Mouse (Mus musculus) sigmoid colon, adult 10 weeks (tissue): ENCODE results near the gene Cacna1a. TPM values are rescaled to one million over a fixed set of nuclear protein-coding genes. Genes with fewer than 3 reads are reported as not detected.

Source experiments
- polyA plus RNA-seq: library from polyadenylated mRNA; stranded (reverse); fragments of 350-450 nt; fragmentation: Illumina TruSeq; extraction: RNeasy Lipid Tissue Mini Kit (QIAGEN cat#74804); gene quantifications from one replicate; pipeline ENCODE4 v1.2.3, GENCODE M21; 2014; ENCODE audit warnings: low read depth, low replicate concordance

Gene Cacna1a
- polyA plus RNA-seq, result 1.7 TPM

DNA sequence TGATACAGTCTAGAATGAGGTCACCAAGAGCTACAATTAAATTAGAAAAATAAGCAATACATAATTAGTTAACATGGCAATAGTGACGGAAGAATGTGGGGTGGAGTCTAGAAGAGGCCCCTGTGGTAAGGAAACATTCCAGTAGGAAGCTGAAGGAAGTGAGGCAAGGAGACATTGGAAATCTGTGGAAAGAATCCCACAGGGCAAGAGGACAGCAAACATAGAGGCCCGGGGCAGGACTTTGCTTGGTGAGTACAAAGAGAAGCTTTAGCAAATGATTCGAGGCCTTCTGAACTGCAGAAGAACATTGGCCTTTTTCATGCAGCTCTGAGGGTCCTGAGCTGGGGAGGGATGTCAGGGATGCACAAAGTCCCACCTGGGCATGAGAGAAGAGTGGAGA is at the start of gene Cacna1a:
Cacna1a (plus strand) TSS at position 166 of the 400 bp plus-strand sequence.

DNA sequence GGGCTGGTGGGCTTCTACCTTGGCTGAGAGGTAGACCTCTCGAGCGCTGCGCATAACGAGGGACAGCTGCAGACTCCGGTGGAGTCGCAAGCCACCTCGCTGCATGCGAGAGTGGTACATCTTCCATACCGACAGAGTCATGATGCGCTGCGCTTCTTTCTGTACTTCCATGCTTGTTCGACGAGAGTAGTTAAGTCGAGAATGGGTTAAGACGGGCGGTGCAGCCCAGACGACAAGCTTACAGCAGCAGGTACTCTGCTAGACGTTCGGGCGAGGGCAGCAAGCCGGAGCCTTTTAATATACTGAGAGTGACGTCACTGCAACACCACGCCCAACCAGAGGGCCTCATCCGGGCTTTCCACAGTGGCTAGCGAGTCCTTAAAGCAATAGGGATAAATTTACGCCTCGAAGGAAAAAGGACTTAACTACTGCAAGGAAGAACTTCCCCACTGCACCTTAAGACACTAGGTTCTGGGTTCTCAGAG is 274.4 kb downstream of the Cacna1a start, which contains the start of gene Ier2:
Ier2 (minus strand) TSS at position 272 of the 485 bp plus-strand sequence.

GRCm38 (mm10) chr8:84686191-84687002 is 298.2 kb downstream of the Cacna1a start, which contains the start of gene Trmt1:
Gene Trmt1 (plus strand): TSS chr8:84686307.

GRCm38 (mm10) chr8:84687705-84688100 is 299.5 kb downstream of the Cacna1a start, which contains the start of gene Nacc1:
Gene Nacc1 (minus strand): TSS chr8:84687862.

Other genes starting within 250 kb of the Cacna1a start
- 0.47 TPM for gene Cc2d1a, start 240.5 kb upstream of the Cacna1a start, polyA plus RNA-seq
- not detected for gene 4930432K21Rik, start 240.4 kb upstream of the Cacna1a start, polyA plus RNA-seq
- not detected for gene Nanos3, start 203.2 kb upstream of the Cacna1a start, polyA plus RNA-seq
- gene Zswim4, start 151.4 kb upstream of the Cacna1a start, polyA plus RNA-seq, result 0.25 TPM
- 1.8 TPM for gene D8Ertd738e, start 138.7 kb upstream of the Cacna1a start, polyA plus RNA-seq
- 6.0 TPM for gene Mri1, start 131.1 kb upstream of the Cacna1a start, polyA plus RNA-seq
- gene Ccdc130, start 118.1 kb upstream of the Cacna1a start, polyA plus RNA-seq, result 1.6 TPM